In the genomic region with DNA sequence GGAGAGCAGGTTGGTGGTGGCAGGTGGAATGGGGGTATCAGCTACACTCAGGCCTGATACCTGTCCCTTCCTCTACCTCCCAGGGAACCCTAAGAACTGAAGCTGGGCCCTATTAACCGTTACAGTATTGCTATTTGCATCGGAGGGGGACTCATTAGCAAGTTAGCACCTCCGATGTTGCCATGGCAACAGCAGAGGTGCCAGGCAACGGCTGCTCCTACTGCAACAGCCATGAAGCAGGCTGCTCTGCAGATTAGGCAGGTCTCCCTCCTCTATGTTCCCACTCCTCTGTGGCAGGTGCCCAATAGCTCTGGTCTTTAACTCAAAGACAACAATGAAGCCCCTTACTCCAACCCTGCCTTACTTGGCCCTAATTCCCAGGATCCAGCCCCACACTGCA, we compare ENCODE assay signal across 10 mouse cellular contexts. TPM values are rescaled to one million over a fixed set of nuclear protein-coding genes. Genes with fewer than 3 reads are reported as not detected.
DNase-seq lines count a peak whose midpoint lies in the region; ATAC-seq and TF ChIP-seq lines count a peak whose summit lies in the region.
"Had no signal": no experiment of that assay in that cellular context is flagged by ENCODE, and none has a peak within 500 bp of the region (broad histone marks: within the 10 kb centered on the region; RNA-seq: fewer than 3 reads in every experiment).

No protein-coding gene starts in this region.

- H3K9me3 ChIP-seq in lung, embryonic 14.5 days (ENCODE audit: low read depth, low read length) = no peaks in the 10 kb centered on the region
- H3K9me3 ChIP-seq in forebrain, embryonic 15.5 days = no peaks in the 10 kb centered on the region
- H3K9me3 ChIP-seq in liver, embryonic 15.5 days (replicated peaks) = no peaks in the 10 kb centered on the region

- H3K4me2 ChIP-seq in lung, embryonic 14.5 days = no peak overlapping the region
- peak overlapping the region; percentile 93 for H3K4me2 ChIP-seq in forebrain, embryonic 15.5 days (replicated peaks)
- H3K4me2 ChIP-seq in liver, embryonic 15.5 days = 0 out of 2 replicates have a peak overlapping the region, but pooled peaks have one; percentile 97

- DNase-seq in lung, embryonic 14.5 days = peak; percentile 27
- no peak for DNase-seq in lung, adult 2 months
- DNase-seq in right cerebral cortex, postnatal 4 days = peak; percentile 55
- DNase-seq in adrenal gland, postnatal 10 days = no peak
- no peak for DNase-seq in thymus, postnatal 14 days

- no peak for ATAC-seq in lung, embryonic 14.5 days (ENCODE audit: insufficient read depth)
- ATAC-seq in forebrain, embryonic 15.5 days (replicated peaks) = peak; percentile 47
- ATAC-seq in liver, embryonic 15.5 days (ENCODE audit: insufficient read depth) = no peak

- WGBS in lung, embryonic 14.5 days = 3% methylated on average over 4 of the region's 4 CpGs
- WGBS in lung, adult 2 months = 44% methylated on average over 4 of the region's 4 CpGs
- WGBS in forebrain, embryonic 15.5 days = 0% methylated on average over 4 of the region's 4 CpGs
- 10% methylated on average over 4 of the region's 4 CpGs for WGBS in liver, embryonic 15.5 days (ENCODE audit: insufficient replicate concordance)

- no peaks in the 10 kb centered on the region for H3K36me3 ChIP-seq in lung, embryonic 14.5 days (ENCODE audit: insufficient read depth)
- peaks cover 16% of the 10 kb centered on the region for H3K36me3 ChIP-seq in forebrain, embryonic 15.5 days
- H3K36me3 ChIP-seq in liver, embryonic 15.5 days (replicated peaks) = no peaks in the 10 kb centered on the region

- H3K4me3 ChIP-seq in lung, embryonic 14.5 days (ENCODE audit: low read depth, low read length) = no peak overlapping the region
- no peak overlapping the region for H3K4me3 ChIP-seq in lung, adult 2 months (replicated peaks; ENCODE audit: extremely low read depth, low read depth, low read length)
- peak overlapping the region; percentile 95 for H3K4me3 ChIP-seq in forebrain, embryonic 15.5 days
- H3K4me3 ChIP-seq in liver, embryonic 15.5 days (replicated peaks) = no peak overlapping the region

- TF ChIP-seq CTCF in lung, embryonic 14.5 days (IDR thresholded peaks at IDR 0.05; ENCODE audit: low read depth) = no peak
- TF ChIP-seq CTCF in lung, adult 2 months (IDR thresholded peaks at IDR 0.05; ENCODE audit: insufficient read depth, low read length) = no peak

- H3K27ac ChIP-seq in lung, embryonic 14.5 days (ENCODE audit: low read depth) = no peak overlapping the region
- H3K27ac ChIP-seq in forebrain, embryonic 15.5 days (replicated peaks) = peak overlapping the region; percentile 84
- H3K27ac ChIP-seq in liver, embryonic 15.5 days (replicated peaks) = no peak overlapping the region; the same call in 1 of the 2 replicates

- no peak overlapping the region for H3K9ac ChIP-seq in lung, embryonic 14.5 days
- peak overlapping the region; percentile 99 for H3K9ac ChIP-seq in forebrain, embryonic 15.5 days (replicated peaks)
- H3K9ac ChIP-seq in liver, embryonic 15.5 days = no peak overlapping the region

- H3K27me3 ChIP-seq in lung, embryonic 14.5 days (ENCODE audit: insufficient read depth, low read length) = peaks cover 37% of the 10 kb centered on the region
- H3K27me3 ChIP-seq in forebrain, embryonic 15.5 days = 0 out of 2 replicates have a peak, but pooled peaks cover 3% of the 10 kb centered on the region
- H3K27me3 ChIP-seq in liver, embryonic 15.5 days = peaks cover 88% of the 10 kb centered on the region

- TF ChIP-seq POLR2A in lung, adult 2 months (IDR thresholded peaks at IDR 0.05; ENCODE audit: borderline replicate concordance, extremely low read depth, low read depth, low read length) = no peak

- H3K4me1 ChIP-seq in lung, embryonic 14.5 days (ENCODE audit: insufficient read depth) = peaks cover 8% of the 10 kb centered on the region; the same call in 1 of the 2 replicates
- peaks cover 5% of the 10 kb centered on the region for H3K4me1 ChIP-seq in lung, adult 2 months (ENCODE audit: control insufficient read depth, insufficient read depth, low read length)
- H3K4me1 ChIP-seq in forebrain, embryonic 15.5 days = peaks cover 76% of the 10 kb centered on the region
- peaks cover 82% of the 10 kb centered on the region for H3K4me1 ChIP-seq in liver, embryonic 15.5 days (replicated peaks)

RNA-seq across cellular contexts. Expression of gene Dusp8, which starts 3.8 kb away (rescaled TPM):
- polyA plus RNA-seq in lung, embryonic 14.5 days (2014; fragmentation: Nextera tagmentation; extraction: Ambion mirVana) = 1.8 and 1.9 TPM in 2 replicates
- polyA plus RNA-seq in lung, adult 2 months (2012; rRNA removed) = 30.1 and 33.3 TPM in 2 replicates
- 90.8 and 93.5 TPM in 2 replicates for polyA plus RNA-seq in forebrain, embryonic 15.5 days (2015; fragmentation: Nextera tagmentation; extraction: Ambion mirVana)
- 4.3 and 4.4 TPM in 2 replicates for polyA plus RNA-seq in liver, embryonic 15.5 days (2015; fragmentation: Nextera tagmentation; extraction: Ambion mirVana)
- total RNA-seq in adrenal gland, postnatal 10 days (2021) = 10 to 100 TPM in 1 of 2 experiments, 1 to 10 TPM in 1; 7.6 to 11.4 TPM

RNA-seq across cellular contexts. Expression of gene Gm45618, which starts 28.7 kb away (rescaled TPM):
- not detected in 2 replicates for polyA plus RNA-seq in lung, embryonic 14.5 days (2014; fragmentation: Nextera tagmentation; extraction: Ambion mirVana)
- polyA plus RNA-seq in lung, adult 2 months (2012; rRNA removed) = not detected in 2 replicates
- polyA plus RNA-seq in forebrain, embryonic 15.5 days (2015; fragmentation: Nextera tagmentation; extraction: Ambion mirVana) = 0.60 TPM in 1 of 2 replicates, not detected in the other
- not detected in 2 replicates for polyA plus RNA-seq in liver, embryonic 15.5 days (2015; fragmentation: Nextera tagmentation; extraction: Ambion mirVana)
- total RNA-seq in adrenal gland, postnatal 10 days (2021) = not detected
- polyA plus RNA-seq: embryonic facial prominence, embryonic 11.5 days; heart, postnatal 0 days; stomach, embryonic 14.5 days had no signal

RNA-seq across cellular contexts. Expression of gene Mob2, which starts 31.0 kb away (rescaled TPM):
- polyA plus RNA-seq in lung, embryonic 14.5 days (2014; fragmentation: Nextera tagmentation; extraction: Ambion mirVana) = 76.2 and 78.4 TPM in 2 replicates
- 40.6 and 54.0 TPM in 2 replicates for polyA plus RNA-seq in lung, adult 2 months (2012; rRNA removed)
- 52.5 and 54.3 TPM in 2 replicates for polyA plus RNA-seq in forebrain, embryonic 15.5 days (2015; fragmentation: Nextera tagmentation; extraction: Ambion mirVana)
- polyA plus RNA-seq in liver, embryonic 15.5 days (2015; fragmentation: Nextera tagmentation; extraction: Ambion mirVana) = 66.1 and 70.2 TPM in 2 replicates
- total RNA-seq in adrenal gland, postnatal 10 days (2021) = 10 to 100 TPM; 46.8 to 47.4 TPM

RNA-seq across cellular contexts. Expression of gene Gm39115, which starts 44.0 kb away (rescaled TPM):
- polyA plus RNA-seq in lung, embryonic 14.5 days (2014; fragmentation: Nextera tagmentation; extraction: Ambion mirVana) = not detected in 2 replicates
- not detected in 2 replicates for polyA plus RNA-seq in lung, adult 2 months (2012; rRNA removed)
- not detected in 2 replicates for polyA plus RNA-seq in forebrain, embryonic 15.5 days (2015; fragmentation: Nextera tagmentation; extraction: Ambion mirVana)
- not detected in 2 replicates for polyA plus RNA-seq in liver, embryonic 15.5 days (2015; fragmentation: Nextera tagmentation; extraction: Ambion mirVana)
- not detected for total RNA-seq in adrenal gland, postnatal 10 days (2021)
- polyA plus RNA-seq: embryonic facial prominence, embryonic 11.5 days; heart, postnatal 0 days; stomach, embryonic 14.5 days had no signal

RNA-seq across cellular contexts. Expression of gene Gm45337, which starts 52.6 kb away (rescaled TPM):
- polyA plus RNA-seq in lung, embryonic 14.5 days (2014; fragmentation: Nextera tagmentation; extraction: Ambion mirVana) = not detected in 2 replicates
- polyA plus RNA-seq in lung, adult 2 months (2012; rRNA removed) = not detected in 2 replicates
- not detected in 2 replicates for polyA plus RNA-seq in forebrain, embryonic 15.5 days (2015; fragmentation: Nextera tagmentation; extraction: Ambion mirVana)
- not detected in 2 replicates for polyA plus RNA-seq in liver, embryonic 15.5 days (2015; fragmentation: Nextera tagmentation; extraction: Ambion mirVana)
- total RNA-seq in adrenal gland, postnatal 10 days (2021) = not detected
- polyA plus RNA-seq: embryonic facial prominence, embryonic 11.5 days; heart, postnatal 0 days; stomach, embryonic 14.5 days had no signal

Comparison
In these comparisons a context has a peak if more than half of its experiments do, and no peak if none do; other contexts are left out.
1. DNase-seq: peak in lung, embryonic 14.5 days (single experiment) and right cerebral cortex, postnatal 4 days (single experiment); none in lung, adult 2 months (single experiment), adrenal gland, postnatal 10 days (single experiment) and thymus, postnatal 14 days (single experiment).